Mouse (Mus musculus) skeletal muscle tissue, adult 2 months (tissue): ENCODE measurements around the gene Kcnb1.

Experiments
- DNase-seq: peaks from one replicate; pipeline ENCODE4 v3.0.0-alpha.2; 2012; ENCODE audit warnings: low read depth, low spot score

Gene Kcnb1

GRCm38 (mm10) chr2:167190076-167190399 is at the start of gene Kcnb1:
Gene Kcnb1, minus strand, starts transcription at chr2:167190155.
- DNase-seq = peak; percentile 51

GRCm38 (mm10) chr2:167239262-167239661 is 49.3 kb upstream of the Kcnb1 start:
- no peak for DNase-seq

- no peak for DNase-seq
These were observed 47.3 kb upstream of the Kcnb1 start for GRCm38 (mm10) chr2:167237224-167237623.

- no peak for DNase-seq
These were observed 46.2 kb upstream of the Kcnb1 start for GRCm38 (mm10) chr2:167236174-167236573.

- peak; percentile 66 for DNase-seq
These were observed 45.5 kb upstream of the Kcnb1 start for GRCm38 (mm10) chr2:167235338-167236018.

GRCm38 (mm10) chr2:167233771-167234170 is 43.8 kb upstream of the Kcnb1 start:
- no peak for DNase-seq

- no peak for DNase-seq
These were observed 43.0 kb upstream of the Kcnb1 start for GRCm38 (mm10) chr2:167233009-167233335.

- peak; percentile 48 for DNase-seq
These were observed 42.4 kb upstream of the Kcnb1 start for GRCm38 (mm10) chr2:167232132-167233008.

- no peak for DNase-seq
These were observed 40.6 kb upstream of the Kcnb1 start for GRCm38 (mm10) chr2:167230554-167230953.

- no peak for DNase-seq
These were observed 35.0 kb upstream of the Kcnb1 start for GRCm38 (mm10) chr2:167224937-167225336.

- DNase-seq = peak; percentile 32
These were observed 34.2 kb upstream of the Kcnb1 start for GRCm38 (mm10) chr2:167224194-167224593.

- DNase-seq = peak; percentile 77
These were observed 32.2 kb upstream of the Kcnb1 start for GRCm38 (mm10) chr2:167222152-167222551.

GRCm38 (mm10) chr2:167221159-167221845 is 31.3 kb upstream of the Kcnb1 start:
- no peak for DNase-seq

GRCm38 (mm10) chr2:167220736-167221135 is 30.8 kb upstream of the Kcnb1 start:
- no peak for DNase-seq

GRCm38 (mm10) chr2:167219154-167219775 is 29.3 kb upstream of the Kcnb1 start:
- peak; percentile 78 for DNase-seq

- DNase-seq = no peak
These were observed 23.7 kb upstream of the Kcnb1 start for GRCm38 (mm10) chr2:167213666-167214065.

- DNase-seq = no peak
These were observed 23.1 kb upstream of the Kcnb1 start for GRCm38 (mm10) chr2:167213076-167213475.

GRCm38 (mm10) chr2:167212551-167212950 is 22.6 kb upstream of the Kcnb1 start:
- peak; percentile 51 for DNase-seq

GRCm38 (mm10) chr2:167212089-167212488 is 22.1 kb upstream of the Kcnb1 start:
- no peak for DNase-seq

GRCm38 (mm10) chr2:167209900-167210299 is 19.9 kb upstream of the Kcnb1 start:
- no peak for DNase-seq

- no peak for DNase-seq
These were observed 19.0 kb upstream of the Kcnb1 start for GRCm38 (mm10) chr2:167208984-167209383.
